Mouse (Mus musculus) brain, embryonic 14.5 days (tissue): Measurements from ENCODE around the gene Spesp1.

Experiments
- CTCF ChIP-seq: fragments of 200-500 bp; IDR thresholded peaks from 2 replicates; pipeline ENCODE4 v1.5.1; 2012; ENCODE audit warnings: inconsistent platforms, mild to moderate bottlenecking, moderate library complexity, borderline replicate concordance; ENCODE audit not compliant: insufficient read depth, insufficient read length; ENCODE audit errors: extremely low read depth
- POLR2A ChIP-seq: fragments of 200-500 bp; IDR thresholded peaks from 2 replicates; pipeline ENCODE4 v1.6.1; 2012; ENCODE audit warnings: mild to moderate bottlenecking, inconsistent platforms, borderline replicate concordance; ENCODE audit not compliant: poor library complexity, insufficient read depth, insufficient read length, severe bottlenecking; ENCODE audit errors: extremely low read depth

DNA sequence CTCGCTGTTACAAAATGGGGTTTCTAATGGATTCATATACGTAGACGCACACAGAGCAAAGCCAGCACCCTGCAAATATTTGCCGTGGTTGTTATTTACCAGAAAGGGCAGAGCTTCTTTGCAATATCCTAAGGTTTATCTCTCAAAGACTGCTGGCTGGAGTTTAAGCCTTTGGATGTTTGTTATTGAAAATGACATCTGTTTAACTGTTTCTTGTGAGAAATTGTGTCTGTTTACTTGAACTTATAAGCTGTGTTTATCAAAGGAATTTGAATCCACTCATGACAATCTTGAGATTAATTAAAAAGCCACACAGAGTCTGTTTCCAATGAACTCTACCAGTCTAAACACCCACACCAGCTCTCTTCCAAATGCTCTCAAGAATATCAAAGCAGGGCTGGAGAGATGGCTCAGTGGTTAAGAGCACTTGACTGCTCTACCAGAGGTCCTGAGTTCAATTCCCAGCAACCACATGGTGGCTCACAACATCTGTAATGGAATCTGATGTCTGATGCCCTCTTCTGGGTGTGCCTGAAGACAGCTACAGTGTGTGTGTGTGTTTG is 35.5 kb downstream of the Spesp1 start:
- no peak for TF ChIP-seq CTCF
- TF ChIP-seq POLR2A, result no peak
